Mouse (Mus musculus) spleen, adult 2 months (tissue): ENCODE measurements at regions not wholly inside any gene's neighbourhood (a gene's known extent, or its start where the extent isn't known, plus 50 kb on each side); places are given as distances from the start of the nearest gene placed in this dataset.

Source experiments
- CTCF ChIP-seq: fragments of 200-500 bp; IDR thresholded peaks from 2 replicates; pipeline ENCODE4 v1.5.1; 2011; ENCODE audit warnings: mild to moderate bottlenecking, inconsistent platforms; ENCODE audit not compliant: insufficient read depth, insufficient read length, insufficient replicate concordance; ENCODE audit errors: extremely low read depth
- POLR2A ChIP-seq: fragments of 200-500 bp; IDR thresholded peaks from 2 replicates; pipeline ENCODE4 v1.6.1; 2011; ENCODE audit warnings: low read depth, low read length, inconsistent platforms

DNA sequence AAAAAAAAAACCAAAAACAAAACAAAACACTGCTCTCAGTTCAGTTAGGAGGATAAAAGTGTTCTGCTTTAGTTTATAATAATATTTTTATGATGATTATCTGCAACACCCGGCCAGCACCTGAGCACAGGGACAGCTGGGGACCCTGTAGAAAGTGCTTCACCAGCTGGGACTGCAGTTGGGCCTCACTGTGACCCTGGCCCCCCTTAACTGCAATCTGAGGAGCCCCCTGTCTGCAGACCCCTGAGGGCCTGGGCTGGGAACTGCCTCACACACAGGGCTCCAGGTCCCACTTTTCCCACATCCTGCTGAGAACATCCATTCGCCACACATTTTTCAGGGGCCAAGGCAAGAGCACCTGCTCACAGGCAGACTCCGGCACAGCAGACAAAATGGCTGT is 437.6 kb downstream of the Rps24 start:
- TF ChIP-seq CTCF (no peak), POLR2A (no peak)
